Mouse (Mus musculus) intestine, embryonic 16.5 days (tissue): ENCODE measurements at regions not wholly inside any gene's neighbourhood (a gene's known extent, or its start where the extent isn't known, plus 50 kb on each side); places are given as distances from the start of the nearest gene placed in this dataset.

Experiments
- ATAC-seq: fragments of 200-750 bp; cut with Nextera tagmentation; 2 replicates; pipeline ENCODE4 v1.8.0; 2017; ENCODE audit warnings: moderate TSS enrichment, moderate library complexity
- H3K27ac ChIP-seq: fragments of 300-500 bp; sonication (generic); 2 replicates; pipeline ENCODE4 v1.5.1; 2014; ENCODE audit warnings: mild to moderate bottlenecking, low read length
- H3K27me3 ChIP-seq: fragments of 300-500 bp; sonication (generic); replicated peaks from 2 replicates; pipeline ENCODE4 v1.6.1; 2014; ENCODE audit warnings: low read length, control low read depth, mixed read lengths; ENCODE audit not compliant: control insufficient read depth, insufficient read depth
- H3K36me3 ChIP-seq: fragments of 300-500 bp; sonication (generic); 2 replicates; pipeline ENCODE4 v1.6.1; 2014; ENCODE audit warnings: low read length, control low read depth; ENCODE audit not compliant: control insufficient read depth, insufficient read depth
- H3K4me1 ChIP-seq: fragments of 300-500 bp; sonication (generic); 2 replicates; pipeline ENCODE4 v1.6.1; 2014; ENCODE audit warnings: low read length, control low read depth, mixed read lengths; ENCODE audit not compliant: control insufficient read depth, insufficient read depth
- H3K4me2 ChIP-seq: fragments of 300-500 bp; sonication (generic); 2 replicates; pipeline ENCODE4 v1.6.1; 2014; ENCODE audit warnings: low read depth, low read length, control low read depth
- H3K4me3 ChIP-seq: fragments of 300-500 bp; sonication (generic); 2 replicates; pipeline ENCODE4 v1.5.1; 2014; ENCODE audit warnings: mild to moderate bottlenecking, low read length
- H3K9ac ChIP-seq: fragments of 300-500 bp; sonication (generic); 2 replicates; pipeline ENCODE4 v1.6.1; 2014; ENCODE audit warnings: low read depth, low read length
- H3K9me3 ChIP-seq: fragments of 300-500 bp; sonication (generic); 2 replicates; pipeline ENCODE4 v1.6.1; 2016; ENCODE audit warnings: low read length, control low read depth; ENCODE audit not compliant: control insufficient read depth
- WGBS: fragments of 180-500 bp; shearing (Covaris S2); extraction: QIAGEN DNeasy Blood & Tissue Kit; methylation state at CpG from one replicate; pipeline ENCODE4 v1.1.7; 2014; 5-methylcytosine and 5-hydroxymethylcytosine counted together

DNA sequence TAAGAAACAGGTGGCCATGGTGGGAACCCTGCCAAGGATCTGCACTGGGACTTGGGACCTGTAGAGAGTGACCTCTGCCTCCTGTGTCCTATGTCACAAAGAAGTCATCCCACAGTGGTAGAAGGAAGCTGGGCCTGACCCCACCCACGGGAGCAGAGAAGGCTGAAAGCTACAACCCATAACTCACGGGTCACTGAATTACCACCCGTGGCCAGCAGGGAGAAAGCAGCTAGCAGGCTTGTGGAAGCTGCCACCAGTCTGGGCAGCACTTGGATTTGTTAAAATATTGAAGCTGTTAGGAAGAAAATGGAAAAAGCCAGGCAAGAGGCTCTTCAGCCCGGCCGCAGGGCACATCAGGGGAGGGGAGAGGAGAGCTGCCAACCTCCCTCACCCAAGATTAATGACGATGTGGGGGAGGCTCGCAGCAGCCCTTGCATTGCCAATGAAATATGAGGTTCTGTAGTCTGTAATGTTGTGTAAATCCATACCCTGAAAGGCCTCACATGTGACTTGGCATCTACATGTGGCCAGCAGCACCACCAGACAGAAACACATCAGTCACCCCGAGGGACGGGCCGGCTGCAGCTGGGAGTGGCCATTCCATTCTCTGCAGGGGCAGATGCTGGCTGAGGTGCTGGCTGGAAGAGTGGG, 94.5 kb downstream of the Olfm1 start:
- Histone ChIP-seq H3K9me3 (no peaks in the 10 kb centered on the region), H3K4me2 (no peak overlapping the region), H3K4me3 (no peak overlapping the region), H3K4me1 (no peaks in the 10 kb centered on the region; the same call in 1 of the 2 replicates), H3K27ac (no peak overlapping the region), H3K9ac (no peak overlapping the region), H3K36me3 (no peaks in the 10 kb centered on the region), H3K27me3 (no peaks in the 10 kb centered on the region)
- WGBS, result 31% methylated on average over 10 of the region's 10 CpGs
- ATAC-seq, result no peak

DNA sequence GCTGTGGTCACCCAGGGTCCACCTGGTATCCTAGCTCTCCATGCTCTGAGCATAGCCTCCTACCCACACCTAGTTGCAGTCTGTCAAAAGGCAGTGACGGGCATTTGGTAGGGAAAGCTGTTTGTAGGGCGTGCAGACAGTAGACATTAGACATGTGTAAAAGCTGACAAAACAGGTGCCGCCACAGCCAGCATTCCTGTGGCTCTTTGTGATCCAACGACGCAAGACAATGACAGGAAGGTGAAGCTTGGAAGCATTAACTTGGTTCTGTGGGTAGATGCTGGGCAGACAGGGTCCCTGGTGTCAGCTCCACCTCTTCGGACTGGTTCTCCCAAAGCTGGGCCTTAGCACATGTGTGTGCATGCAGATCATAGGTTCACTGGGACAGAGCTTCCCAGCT, 96.5 kb downstream of the Olfm1 start:
- Histone ChIP-seq H3K4me1 (no peaks in the 10 kb centered on the region; the same call in 1 of the 2 replicates), H3K36me3 (no peaks in the 10 kb centered on the region), H3K4me3 (no peak overlapping the region), H3K27ac (no peak overlapping the region), H3K9ac (no peak overlapping the region), H3K27me3 (no peaks in the 10 kb centered on the region), H3K9me3 (no peaks in the 10 kb centered on the region), H3K4me2 (no peak overlapping the region)
- ATAC-seq, result no peak
- whole genome bisulfite sequencing, result 85% methylated on average over 6 of the region's 6 CpGs

DNA sequence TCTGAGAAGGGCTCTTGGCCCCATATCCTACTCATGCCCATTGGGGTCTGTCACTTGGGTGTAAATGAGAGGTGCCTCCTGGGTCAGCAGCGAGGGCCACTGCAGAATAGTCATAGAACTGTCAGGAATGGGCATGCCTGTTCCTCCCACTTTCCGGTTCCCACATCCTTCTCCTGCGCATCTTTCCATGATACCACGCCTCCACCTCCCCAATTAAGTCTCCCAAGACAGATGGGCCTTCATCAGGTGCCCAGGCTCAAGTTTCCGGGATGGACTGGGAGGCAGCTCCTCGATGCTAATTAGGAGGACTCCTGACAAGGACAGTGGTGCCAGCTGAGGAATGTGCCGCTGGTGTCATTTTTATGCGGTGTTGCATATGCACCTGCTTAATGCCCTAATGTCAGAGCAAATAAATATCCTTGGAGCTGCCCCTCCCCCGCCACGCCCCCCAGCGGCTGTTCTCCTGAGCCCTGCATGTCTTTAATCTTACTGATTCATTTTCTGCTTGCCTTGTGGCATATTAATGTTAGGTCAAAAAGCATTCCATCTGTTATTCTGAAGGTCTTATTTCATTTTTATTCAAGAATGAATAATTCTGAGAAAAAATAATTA, 97.2 kb downstream of the Olfm1 start:
- Histone ChIP-seq H3K4me3 (no peak overlapping the region), H3K9ac (no peak overlapping the region), H3K9me3 (no peaks in the 10 kb centered on the region), H3K4me1 (no peaks in the 10 kb centered on the region; the same call in 1 of the 2 replicates), H3K4me2 (no peak overlapping the region), H3K27ac (no peak overlapping the region), H3K36me3 (no peaks in the 10 kb centered on the region), H3K27me3 (no peaks in the 10 kb centered on the region)
- ATAC-seq, result no peak
- WGBS, result 68% methylated on average over 11 of the region's 11 CpGs

DNA sequence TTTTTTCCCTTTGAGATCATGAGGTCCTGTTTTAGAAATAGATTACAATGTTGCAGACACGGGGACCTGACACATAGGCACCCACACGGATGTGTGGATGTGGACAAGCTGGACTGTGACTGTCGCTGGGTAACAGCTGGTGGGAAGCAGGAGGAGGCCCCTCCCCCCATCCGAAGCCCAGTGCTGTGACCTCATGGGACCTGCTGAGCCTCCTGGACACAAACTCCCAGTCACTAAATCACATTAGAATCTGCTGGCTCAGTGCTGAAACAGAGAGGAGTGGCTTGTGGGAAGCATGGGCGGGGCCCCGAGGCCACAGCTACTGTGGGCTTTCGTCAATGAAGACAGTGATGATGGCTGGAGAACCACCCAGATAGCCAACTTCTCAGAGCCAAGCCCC, 101.7 kb downstream of the Olfm1 start:
- WGBS, result 35% methylated on average over 7 of the region's 7 CpGs
- Histone ChIP-seq H3K9me3 (no peaks in the 10 kb centered on the region), H3K4me3 (no peak overlapping the region), H3K9ac (no peak overlapping the region), H3K27me3 (no peaks in the 10 kb centered on the region), H3K27ac (no peak overlapping the region), H3K4me2 (no peak overlapping the region), H3K36me3 (no peaks in the 10 kb centered on the region), H3K4me1 (no peaks in the 10 kb centered on the region; the same call in 1 of the 2 replicates)
- ATAC-seq, result no peak

DNA sequence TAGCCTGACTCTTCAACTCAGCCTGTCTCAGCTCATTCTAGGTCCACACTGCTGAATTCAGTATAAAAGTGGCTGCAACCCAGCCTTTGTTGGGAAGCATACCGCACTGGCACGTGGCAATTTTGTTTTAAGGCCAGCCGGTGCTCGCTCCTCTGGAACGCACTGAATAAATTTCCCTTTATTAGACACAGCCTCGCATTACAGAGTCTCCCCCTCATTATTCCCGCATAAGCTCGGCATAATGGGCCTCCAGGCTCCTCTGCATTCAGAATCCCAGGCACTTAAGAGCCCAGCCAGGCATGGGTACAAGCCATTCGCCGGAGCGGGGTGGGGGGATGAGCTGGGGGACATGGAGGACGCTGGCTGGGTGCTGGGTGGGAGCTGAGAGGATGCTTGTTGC, 103.4 kb downstream of the Olfm1 start:
- Histone ChIP-seq H3K27ac (no peak overlapping the region), H3K4me1 (peaks cover 4% of the 10 kb centered on the region; the same call in 1 of the 2 replicates), H3K36me3 (no peaks in the 10 kb centered on the region), H3K9me3 (no peaks in the 10 kb centered on the region), H3K27me3 (no peaks in the 10 kb centered on the region), H3K9ac (no peak overlapping the region), H3K4me3 (no peak overlapping the region), H3K4me2 (no peak overlapping the region)
- no peak for ATAC-seq
- WGBS, result 63% methylated on average over 12 of the region's 12 CpGs

DNA sequence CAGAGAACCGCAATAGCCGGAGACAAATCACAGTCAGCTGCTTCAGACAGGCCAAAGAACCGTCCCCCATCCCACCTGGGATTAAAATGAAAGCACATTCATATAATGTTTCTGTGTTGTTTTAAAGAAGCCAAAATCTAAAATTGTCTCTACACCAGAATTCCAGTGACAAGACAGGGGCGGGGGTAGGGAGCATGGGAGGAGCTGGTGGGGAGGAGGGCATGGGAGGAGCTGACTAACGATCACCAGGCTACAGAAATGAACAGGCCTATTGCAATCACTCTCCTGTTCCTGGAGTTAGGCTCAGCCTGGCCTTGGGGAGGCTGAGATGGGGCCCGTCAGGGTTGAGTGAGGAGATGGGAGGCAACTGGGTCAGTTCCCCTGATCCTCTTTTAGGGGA, 105.9 kb downstream of the Olfm1 start:
- 47% methylated on average over 6 of the region's 6 CpGs for WGBS
- Histone ChIP-seq H3K9me3 (no peaks in the 10 kb centered on the region), H3K4me2 (no peak overlapping the region), H3K4me1 (peaks cover 7% of the 10 kb centered on the region; the same call in 1 of the 2 replicates), H3K9ac (no peak overlapping the region), H3K4me3 (no peak overlapping the region), H3K27me3 (no peaks in the 10 kb centered on the region), H3K27ac (no peak overlapping the region), H3K36me3 (no peaks in the 10 kb centered on the region)
- no peak for ATAC-seq

DNA sequence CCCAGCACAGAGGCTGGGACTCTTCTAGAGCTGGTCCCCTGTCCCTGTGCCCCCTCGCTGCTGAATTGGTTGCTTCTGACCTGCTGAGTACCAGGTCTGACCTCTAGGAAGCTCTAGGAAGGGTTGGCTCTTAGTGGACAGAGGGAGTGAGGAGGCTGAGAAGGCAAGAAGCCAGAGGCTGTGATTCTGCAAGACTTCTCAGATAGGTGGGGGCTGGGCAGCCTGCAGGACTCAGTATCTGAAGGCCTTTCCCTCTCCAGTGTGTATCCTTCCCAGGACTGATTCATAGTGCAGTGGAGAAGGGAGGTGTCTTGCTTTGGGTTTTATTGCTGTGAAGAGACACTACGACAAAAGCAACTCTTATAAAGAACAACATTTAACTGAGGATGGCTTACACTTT, 106.6 kb downstream of the Olfm1 start:
- no peak overlapping the region for H3K27ac ChIP-seq
- H3K4me1 ChIP-seq, result peaks cover 7% of the 10 kb centered on the region; the same call in 1 of the 2 replicates
- 84% methylated on average over 2 of the region's 2 CpGs for WGBS
- H3K36me3 ChIP-seq, result no peaks in the 10 kb centered on the region
- no peaks in the 10 kb centered on the region for H3K27me3 ChIP-seq
- ATAC-seq, result no peak
- H3K9ac ChIP-seq, result no peak overlapping the region
- H3K4me2 ChIP-seq, result no peak overlapping the region
- no peak overlapping the region for H3K4me3 ChIP-seq
- H3K9me3 ChIP-seq, result no peaks in the 10 kb centered on the region

DNA sequence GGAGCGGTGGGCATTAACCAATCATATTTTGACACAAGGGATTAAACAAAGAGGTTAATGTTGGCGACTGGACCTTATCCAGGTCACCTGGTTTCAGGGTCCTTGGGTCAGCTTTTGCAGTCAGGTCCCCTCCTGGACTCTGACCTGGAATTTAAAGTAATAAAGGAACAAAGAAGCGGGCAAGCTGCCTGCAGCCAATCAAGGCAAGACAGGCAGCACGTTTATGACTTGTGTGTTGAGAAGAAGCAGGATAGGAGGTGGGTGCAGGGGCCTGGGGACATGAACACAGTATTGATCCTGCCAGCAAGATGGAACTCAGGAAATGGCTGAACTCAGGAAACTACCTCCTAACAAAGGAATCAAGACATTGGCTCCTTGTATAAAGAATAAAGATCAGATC, 108.5 kb downstream of the Olfm1 start:
- 30% methylated on average over 4 of the region's 4 CpGs for WGBS
- ATAC-seq, result peak; percentile 79
- H3K4me3 ChIP-seq, result no peak overlapping the region

DNA sequence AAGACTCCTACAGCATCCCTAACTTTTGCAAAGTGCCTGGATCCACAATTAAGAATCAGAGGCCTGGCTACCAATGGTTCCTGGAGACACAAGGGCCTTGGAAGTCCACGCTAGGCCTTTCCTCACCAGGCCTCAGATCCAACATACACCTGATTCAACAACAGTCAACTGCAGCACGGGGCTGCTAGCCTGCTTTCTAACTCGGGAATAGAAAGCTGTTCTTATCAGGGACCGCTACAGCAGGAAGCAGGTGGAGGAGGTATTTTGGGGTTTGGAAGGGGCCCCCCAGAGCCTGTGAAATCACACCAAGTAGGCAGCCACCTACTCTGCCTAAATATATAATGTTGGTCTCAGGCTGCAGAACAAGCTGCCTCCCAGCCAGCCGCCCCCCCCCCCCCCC, 111.1 kb downstream of the Olfm1 start:
- H3K4me3 ChIP-seq, result no peak overlapping the region
- no peak overlapping the region for H3K4me2 ChIP-seq
- WGBS, result 79% methylated on average over 5 of the region's 5 CpGs
- ATAC-seq, result no peak
- no peak overlapping the region for H3K27ac ChIP-seq
- no peaks in the 10 kb centered on the region for H3K9me3 ChIP-seq
- peaks cover 7% of the 10 kb centered on the region; the same call in 1 of the 2 replicates for H3K4me1 ChIP-seq
- no peaks in the 10 kb centered on the region for H3K36me3 ChIP-seq
- no peaks in the 10 kb centered on the region for H3K27me3 ChIP-seq
- H3K9ac ChIP-seq, result no peak overlapping the region

More for the DNA sequence above, 108.5 kb downstream of the Olfm1 start:
- Histone ChIP-seq H3K36me3 (no peaks in the 10 kb centered on the region), H3K27me3 (no peaks in the 10 kb centered on the region), H3K9me3 (no peaks in the 10 kb centered on the region), H3K27ac (no peak overlapping the region), H3K4me2 (no peak overlapping the region), H3K4me1 (peaks cover 7% of the 10 kb centered on the region; the same call in 1 of the 2 replicates), H3K9ac (no peak overlapping the region)
